Mouse (Mus musculus): ENCODE results near the gene Filip1. TPM values are rescaled to one million over a fixed set of nuclear protein-coding genes. Genes with fewer than 3 reads are reported as not detected.

Gene Filip1
- total and polyA plus RNA-seq, 3 experiments: not detected

DNA sequence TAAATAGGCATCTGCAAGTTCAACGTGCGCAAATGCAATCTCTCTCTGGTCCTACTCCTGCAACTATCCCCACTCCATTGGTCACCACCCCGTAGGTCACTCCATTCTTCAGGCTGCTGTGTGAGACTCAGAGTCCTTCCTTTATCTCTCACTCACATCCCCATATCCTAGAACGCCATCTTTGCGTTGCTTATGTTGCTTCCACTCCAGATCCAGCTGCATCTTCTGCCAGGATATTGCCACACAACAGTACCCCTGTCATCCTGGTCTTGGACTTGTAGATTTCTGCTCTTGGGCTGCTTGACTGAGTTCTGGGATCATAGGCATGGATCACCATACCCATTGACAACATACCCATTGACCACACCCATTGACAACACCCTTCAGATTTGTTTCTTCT is 62.0 kb downstream of the Filip1 start:
- no peak for TF ChIP-seq JUND (IDR thresholded peaks at IDR 0.05; ENCODE audit: low read depth, low read length)
- TF ChIP-seq RCOR1 (IDR thresholded peaks at IDR 0.05; ENCODE audit: low read depth, low read length): no peak
- TF ChIP-seq SMC3 (IDR thresholded peaks at IDR 0.05; ENCODE audit: low read depth, low read length): no peak
- TF ChIP-seq POLR2AphosphoS5 (IDR thresholded peaks at IDR 0.05; ENCODE audit: borderline replicate concordance, low read depth, low read length): no peak

DNA sequence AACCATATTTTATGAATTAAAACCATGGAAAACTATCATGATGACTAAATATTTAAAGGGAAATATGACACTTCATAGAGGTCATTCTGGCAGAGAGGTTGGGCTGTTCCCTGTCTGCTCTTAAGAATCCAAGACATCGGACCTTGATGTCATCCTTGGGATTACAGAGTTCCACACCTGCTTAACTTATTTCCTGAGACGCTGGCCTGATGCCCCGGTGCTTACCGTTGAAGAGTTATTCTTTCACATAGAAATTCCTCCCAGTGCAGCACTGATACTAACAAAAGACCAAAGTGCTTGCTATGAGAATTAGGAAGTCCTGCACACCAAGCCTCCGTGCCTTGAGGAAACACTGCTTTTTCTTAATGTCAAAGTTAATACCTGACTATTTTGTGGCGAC is 62.6 kb downstream of the Filip1 start:
- Histone ChIP-seq H3K9me3 (replicated peaks; ENCODE audit: insufficient read depth, low read length) (no peaks in the 10 kb centered on the region), H3K9ac (ENCODE audit: control insufficient read depth, low read depth, low read length, poor library complexity, severe bottlenecking) (no peak overlapping the region)

More for the DNA sequence above, 62.0 kb downstream of the Filip1 start:
- Histone ChIP-seq H3K9ac (ENCODE audit: control insufficient read depth, low read depth, low read length, poor library complexity, severe bottlenecking) (no peak overlapping the region), H3K27me3 (ENCODE audit: control insufficient read depth in 1 of 2, insufficient read depth in 2 of 2, low read length in 2 of 2) (no peaks in the 10 kb centered on the region), H3K4me3 (ENCODE audit: control insufficient read depth in 1 of 2, insufficient read depth in 1 of 2, low read depth in 2 of 2, low read length in 2 of 2) (no peak overlapping the region), H3K9me3 (replicated peaks; ENCODE audit: insufficient read depth, low read length) (no peaks in the 10 kb centered on the region), H3K79me2 (ENCODE audit: control insufficient read depth, insufficient read depth, low read length, poor library complexity) (no peaks in the 10 kb centered on the region), H3K4me1 (ENCODE audit: control insufficient read depth in 1 of 2, insufficient read depth in 2 of 2, low read length in 2 of 2) (peaks cover 0 to 7% of the 10 kb centered on the region in 2 experiments; a peak in 3 of 4 replicates), H3K36me3 (ENCODE audit: control insufficient read depth in 1 of 2, insufficient read depth in 2 of 2, low read length in 2 of 2) (peaks cover 0 to 3% of the 10 kb centered on the region in 2 experiments; a peak in 2 of 4 replicates), H3K27ac (ENCODE audit: control insufficient read depth, low read depth, low read length) (no peak overlapping the region)
- DNase-seq (ENCODE audit: low read depth, low spot score): no peak

GRCm38 (mm10) chr9:79948376-79948775 is 64.3 kb downstream of the Filip1 start:
- Histone ChIP-seq H3K4me3 (ENCODE audit: control insufficient read depth in 1 of 2, insufficient read depth in 1 of 2, low read depth in 2 of 2, low read length in 2 of 2) (no peak overlapping the region), H3K9me3 (replicated peaks; ENCODE audit: insufficient read depth, low read length) (no peaks in the 10 kb centered on the region), H3K9ac (ENCODE audit: control insufficient read depth, low read depth, low read length, poor library complexity, severe bottlenecking) (no peak overlapping the region), H3K27ac (ENCODE audit: control insufficient read depth, low read depth, low read length) (no peak overlapping the region), H3K4me1 (ENCODE audit: control insufficient read depth in 1 of 2, insufficient read depth in 2 of 2, low read length in 2 of 2) (peaks cover 0 to 7% of the 10 kb centered on the region in 2 experiments; a peak in 3 of 4 replicates), H3K36me3 (ENCODE audit: control insufficient read depth in 1 of 2, insufficient read depth in 2 of 2, low read length in 2 of 2) (peaks cover 0 to 3% of the 10 kb centered on the region in 2 experiments; a peak in 2 of 4 replicates), H3K79me2 (ENCODE audit: control insufficient read depth, insufficient read depth, low read length, poor library complexity) (no peaks in the 10 kb centered on the region), H3K27me3 (ENCODE audit: control insufficient read depth in 1 of 2, insufficient read depth in 2 of 2, low read length in 2 of 2) (no peaks in the 10 kb centered on the region; a peak in 2 of 4 replicates)
- TF ChIP-seq JUND (IDR thresholded peaks at IDR 0.05; ENCODE audit: low read depth, low read length) (no peak), KAT2A (conservative IDR thresholded peaks at IDR 0.05; ENCODE audit: low read depth, low read length) (no peak), MAFK (IDR thresholded peaks at IDR 0.05; ENCODE audit: borderline replicate concordance, low read depth, low read length) (no peak)
- no peak for DNase-seq (ENCODE audit: low read depth, low spot score)

More for the DNA sequence above, 62.6 kb downstream of the Filip1 start:
- Histone ChIP-seq H3K36me3 (ENCODE audit: control insufficient read depth in 1 of 2, insufficient read depth in 2 of 2, low read length in 2 of 2) (peaks cover 0 to 3% of the 10 kb centered on the region in 2 experiments; a peak in 2 of 4 replicates), H3K27me3 (ENCODE audit: control insufficient read depth in 1 of 2, insufficient read depth in 2 of 2, low read length in 2 of 2) (no peaks in the 10 kb centered on the region; a peak in 1 of 4 replicates), H3K79me2 (ENCODE audit: control insufficient read depth, insufficient read depth, low read length, poor library complexity) (no peaks in the 10 kb centered on the region), H3K4me3 (ENCODE audit: control insufficient read depth in 1 of 2, insufficient read depth in 1 of 2, low read depth in 2 of 2, low read length in 2 of 2) (no peak overlapping the region), H3K27ac (ENCODE audit: control insufficient read depth, low read depth, low read length) (no peak overlapping the region), H3K4me1 (ENCODE audit: control insufficient read depth in 1 of 2, insufficient read depth in 2 of 2, low read length in 2 of 2) (peaks cover 0 to 7% of the 10 kb centered on the region in 2 experiments; a peak in 3 of 4 replicates)
- TF ChIP-seq CTCF (IDR thresholded peaks at IDR 0.05 in 2 of 3, conservative IDR thresholded peaks at IDR 0.05 in 1 of 3; ENCODE audit: control insufficient read depth in 1 of 3, insufficient read depth in 1 of 3, low read depth in 2 of 3, low read length in 3 of 3, poor library complexity in 1 of 3, severe bottlenecking in 1 of 3) (no peak), RCOR1 (IDR thresholded peaks at IDR 0.05; ENCODE audit: low read depth, low read length) (no peak), ETS1 (IDR thresholded peaks at IDR 0.05; ENCODE audit: low read depth, low read length) (no peak), POLR2AphosphoS5 (IDR thresholded peaks at IDR 0.05; ENCODE audit: borderline replicate concordance, low read depth, low read length) (no peak), ZKSCAN1 (IDR thresholded peaks at IDR 0.05; ENCODE audit: low read depth, low read length) (no peak), CHD1 (IDR thresholded peaks at IDR 0.05; ENCODE audit: low read depth, low read length) (no peak), NRF1 (IDR thresholded peaks at IDR 0.05; ENCODE audit: insufficient read depth, low read depth, low read length, poor library complexity, severe bottlenecking) (no peak), MEF2A (IDR thresholded peaks at IDR 0.05; ENCODE audit: extremely low read depth, insufficient replicate concordance, low read depth, low read length, poor library complexity, severe bottlenecking) (no peak), CHD2 (IDR thresholded peaks at IDR 0.05; ENCODE audit: low read length) (no peak)
- DNase-seq (ENCODE audit: low read depth, low spot score): no peak

All from MEL (cell line).